Mouse (Mus musculus) neural tube, embryonic 14.5 days (tissue): ENCODE measurements around the gene Olfr191. TPM values are rescaled to one million over a fixed set of nuclear protein-coding genes. Genes with fewer than 3 reads are reported as not detected.
"Not testable (repeated sequence)": the region's sequence is repeated elsewhere in the genome, so short reads cannot be mapped to it uniquely, and the experiment has no call there.

ENCODE experiments used
- ATAC-seq: fragments of 200-750 bp; cut with Nextera tagmentation; 2 replicates; pipeline ENCODE4 v1.8.0; 2017; ENCODE audit warnings: low read depth, mild to moderate bottlenecking, moderate TSS enrichment, moderate library complexity
- H3K27ac ChIP-seq: fragments of 300-500 bp; sonication (generic); 2 replicates; pipeline ENCODE4 v1.5.1; 2014; ENCODE audit warnings: low read depth, mild to moderate bottlenecking, control low read depth, low read length, moderate library complexity, mixed read lengths
- H3K27me3 ChIP-seq: fragments of 300-500 bp; sonication (generic); 2 replicates; pipeline ENCODE4 v1.6.1; 2014; ENCODE audit warnings: low read length; ENCODE audit not compliant: control insufficient read depth, insufficient read depth
- H3K36me3 ChIP-seq: fragments of 300-500 bp; sonication (generic); 2 replicates; pipeline ENCODE4 v1.6.1; 2014; ENCODE audit warnings: low read length, mixed read lengths; ENCODE audit not compliant: control insufficient read depth, insufficient read depth
- H3K4me1 ChIP-seq: fragments of 300-500 bp; sonication (generic); 2 replicates; pipeline ENCODE4 v1.6.1; 2014; ENCODE audit warnings: low read length; ENCODE audit not compliant: control insufficient read depth, insufficient read depth
- H3K4me2 ChIP-seq: fragments of 300-500 bp; sonication (generic); 2 replicates; pipeline ENCODE4 v1.6.1; 2014; ENCODE audit warnings: mild to moderate bottlenecking, low read depth, low read length, control low read depth
- H3K4me3 ChIP-seq: fragments of 300-500 bp; sonication (generic); 2 replicates; pipeline ENCODE4 v1.5.1; 2014; ENCODE audit warnings: low read depth, low read length, control low read depth, mixed read lengths
- H3K9ac ChIP-seq: fragments of 300-500 bp; sonication (generic); replicated peaks from 2 replicates; pipeline ENCODE4 v1.6.1; 2014; ENCODE audit warnings: low read depth, mild to moderate bottlenecking, control low read depth, low read length, mixed read lengths
- H3K9me3 ChIP-seq: fragments of 300-500 bp; sonication (generic); 2 replicates; pipeline ENCODE4 v1.6.1; 2016; ENCODE audit warnings: low read length; ENCODE audit not compliant: control insufficient read depth
- WGBS: fragments of 180-500 bp; shearing (Covaris S2); extraction: QIAGEN DNeasy Blood & Tissue Kit; methylation state at CpG from one replicate; pipeline ENCODE4 v1.1.7; 2014; 5-methylcytosine and 5-hydroxymethylcytosine counted together
- polyA plus RNA-seq: library from polyadenylated mRNA; unstranded; fragments of >200 nt; fragmentation: Nextera tagmentation; extraction: Ambion mirVana; gene quantifications from 2 replicates; pipeline ENCODE4 v1.2.1, GENCODE M21; 2014

Gene Olfr191
- not detected in 2 replicates for polyA plus RNA-seq

DNA sequence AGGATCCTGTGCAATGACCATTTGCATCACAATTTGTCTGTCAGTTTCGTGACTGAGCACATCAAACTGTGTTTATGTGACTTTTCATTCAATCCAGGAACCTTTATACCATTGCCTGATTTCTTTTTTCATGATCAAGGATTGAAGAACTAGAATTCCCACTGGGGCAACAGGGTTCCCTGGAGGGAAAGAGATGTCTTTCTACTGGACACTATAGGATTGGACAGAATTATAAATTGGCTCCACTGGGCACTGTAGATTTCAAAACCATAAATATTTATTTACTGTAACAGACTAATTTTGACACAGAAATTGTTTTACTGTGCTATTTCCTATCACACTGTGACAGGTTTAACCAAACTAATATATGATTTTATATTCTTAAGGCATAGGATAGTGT, at the start of gene Olfr191:
Gene Olfr191 (minus strand): TSS at position 101 of the 400 bp plus-strand sequence.
- not testable (repeated sequence) for H3K4me2 ChIP-seq, H3K9me3 ChIP-seq, H3K27me3 ChIP-seq, H3K4me3 ChIP-seq, H3K36me3 ChIP-seq, ATAC-seq, H3K27ac ChIP-seq, H3K4me1 ChIP-seq, H3K9ac ChIP-seq
- WGBS = 47% methylated on average over 1 of the region's 1 CpGs

DNA sequence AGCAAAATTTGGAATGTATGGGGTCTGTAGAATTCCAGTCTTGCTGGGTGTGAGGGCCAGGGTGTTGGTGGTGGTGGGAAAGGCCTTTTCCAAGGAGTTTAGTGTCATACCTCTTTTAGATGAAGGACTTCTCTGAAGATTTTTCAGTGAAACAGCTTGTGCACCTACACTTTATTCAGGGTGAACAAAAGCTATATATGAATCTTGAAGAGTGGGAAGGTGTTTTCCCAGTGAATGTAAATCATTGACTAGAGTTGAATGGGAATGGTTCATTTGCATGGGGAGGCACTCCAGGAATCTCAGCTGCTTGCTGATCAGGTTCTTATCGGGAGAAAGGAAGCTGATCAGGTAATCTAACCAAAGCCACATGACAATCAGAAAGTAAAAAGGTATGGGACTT, 41.1 kb upstream of the Olfr191 start:
- H3K9ac ChIP-seq = no peak overlapping the region
- 89% methylated on average over 1 of the region's 1 CpGs for WGBS

DNA sequence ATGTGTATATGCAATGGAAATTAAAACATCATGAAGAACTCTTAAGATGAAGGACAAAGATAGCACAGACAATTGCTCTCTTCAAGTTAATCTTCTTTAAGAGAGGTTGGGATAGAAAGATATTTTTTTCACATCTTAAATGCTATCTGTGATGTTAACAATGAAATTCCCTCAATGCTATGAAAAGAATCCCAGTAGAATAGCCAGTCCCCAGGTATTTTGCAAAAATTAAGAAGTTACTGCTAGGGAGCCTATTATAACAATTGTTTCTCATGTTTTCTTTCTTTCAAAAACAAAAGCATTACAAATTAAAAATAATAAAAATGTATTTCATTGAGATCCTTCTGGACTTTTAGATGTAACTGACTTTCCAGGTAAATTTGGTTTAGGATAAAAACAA, 31.3 kb upstream of the Olfr191 start, which contains the start of gene Olfr194:
Gene Olfr194 (minus strand): TSS at position 101 of the 400 bp plus-strand sequence.
- H3K9ac ChIP-seq = no peak within 1 kb of the TSS
- H3K9me3 ChIP-seq = no peaks in the 10 kb centered on the region
- no peaks in the 10 kb centered on the region for H3K27me3 ChIP-seq
- H3K36me3 ChIP-seq = no peaks in the 10 kb centered on the region
- no peak within 1 kb of the TSS for H3K4me2 ChIP-seq
- no peaks in the 10 kb centered on the region for H3K4me1 ChIP-seq
- no peak within 1 kb of the TSS for H3K27ac ChIP-seq
- no peak for ATAC-seq
- H3K4me3 ChIP-seq = no peak within 1 kb of the TSS

More for the DNA sequence above, 41.1 kb upstream of the Olfr191 start:
- H3K4me3 ChIP-seq = no peak overlapping the region
- ATAC-seq = no peak
- no peak overlapping the region for H3K4me2 ChIP-seq
- no peak overlapping the region for H3K27ac ChIP-seq
- no peaks in the 10 kb centered on the region for H3K4me1 ChIP-seq
- no peaks in the 10 kb centered on the region for H3K9me3 ChIP-seq
- H3K27me3 ChIP-seq = no peaks in the 10 kb centered on the region
- no peaks in the 10 kb centered on the region for H3K36me3 ChIP-seq

DNA sequence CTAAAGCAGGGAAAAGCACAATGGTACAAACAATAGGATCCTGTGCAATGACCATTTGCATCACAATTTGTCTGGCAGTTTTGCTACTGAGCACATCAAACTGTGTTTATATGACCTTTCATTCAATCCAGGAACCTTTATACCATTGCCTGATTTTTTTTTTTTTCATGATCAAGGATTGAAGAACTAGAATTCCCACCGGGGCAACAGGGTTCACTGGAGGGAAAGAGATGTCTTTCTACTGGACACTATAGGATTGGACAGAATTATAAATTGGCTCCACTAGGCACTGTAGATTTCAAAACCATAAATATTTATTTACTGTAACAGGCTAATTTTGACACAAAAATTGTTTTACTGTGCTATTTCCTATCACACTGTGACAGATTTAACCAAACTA, 22.2 kb upstream of the Olfr191 start, which contains the start of gene Olfr193:
Gene Olfr193 (minus strand): TSS at position 101 of the 400 bp plus-strand sequence.
- H3K9ac ChIP-seq = no peak within 1 kb of the TSS
- no peaks in the 10 kb centered on the region for H3K36me3 ChIP-seq
- H3K4me2 ChIP-seq = no peak within 1 kb of the TSS
- no peak for ATAC-seq
- no peaks in the 10 kb centered on the region for H3K4me1 ChIP-seq
- WGBS = 79% methylated on average over 1 of the region's 1 CpGs
- no peaks in the 10 kb centered on the region for H3K9me3 ChIP-seq
- no peaks in the 10 kb centered on the region for H3K27me3 ChIP-seq
- H3K27ac ChIP-seq = no peak within 1 kb of the TSS
- H3K4me3 ChIP-seq = no peak within 1 kb of the TSS

- WGBS = 72% methylated on average over 5 of the region's 5 CpGs
- H3K4me1 ChIP-seq, H3K27ac ChIP-seq, H3K9ac ChIP-seq, H3K9me3 ChIP-seq, ATAC-seq, H3K4me3 ChIP-seq, H3K36me3 ChIP-seq, H3K27me3 ChIP-seq, H3K4me2 ChIP-seq: not testable (repeated sequence)
Observed at GRCm38 (mm10) chr16:59108522-59108921, 18.9 kb upstream of the Olfr191 start.

DNA sequence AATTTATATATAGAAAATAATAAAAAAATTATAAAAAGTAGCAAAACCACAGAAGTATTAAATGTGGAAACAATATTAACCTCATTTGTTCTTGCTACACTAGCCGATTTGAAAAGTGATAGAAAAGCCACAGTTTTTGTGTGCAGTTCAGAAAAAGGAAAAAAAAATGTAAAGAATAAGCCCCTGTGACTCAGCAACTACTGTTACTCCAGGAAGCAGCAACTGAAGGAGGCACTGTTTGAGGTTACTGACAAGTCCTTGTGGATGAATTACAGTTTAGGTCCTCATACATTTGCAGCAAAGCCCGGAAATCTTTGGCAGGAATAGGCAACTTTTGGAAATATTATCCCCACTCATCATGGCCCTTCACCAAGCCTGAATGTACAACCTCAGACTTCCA, 15.7 kb upstream of the Olfr191 start:
- WGBS = 93% methylated on average over 2 of the region's 2 CpGs

GRCm38 (mm10) chr16:59081113-59081512, 8.5 kb downstream of the Olfr191 start:
- not testable (repeated sequence) for H3K36me3 ChIP-seq, H3K4me2 ChIP-seq, H3K9me3 ChIP-seq, H3K27ac ChIP-seq, ATAC-seq, H3K9ac ChIP-seq, H3K4me1 ChIP-seq, H3K4me3 ChIP-seq, H3K27me3 ChIP-seq
- WGBS = 89% methylated on average over 2 of the region's 2 CpGs

More for the DNA sequence above, 15.7 kb upstream of the Olfr191 start:
- H3K27me3 ChIP-seq = no peaks in the 10 kb centered on the region
- no peak overlapping the region for H3K4me3 ChIP-seq
- H3K36me3 ChIP-seq = no peaks in the 10 kb centered on the region
- no peak overlapping the region for H3K9ac ChIP-seq
- no peaks in the 10 kb centered on the region for H3K4me1 ChIP-seq
- ATAC-seq = no peak
- no peaks in the 10 kb centered on the region for H3K9me3 ChIP-seq
- no peak overlapping the region for H3K27ac ChIP-seq
- H3K4me2 ChIP-seq = no peak overlapping the region

- 92% methylated on average over 5 of the region's 5 CpGs for WGBS
- H3K4me1 ChIP-seq = no peaks in the 10 kb centered on the region
Observed at GRCm38 (mm10) chr16:59077905-59078304, 11.7 kb downstream of the Olfr191 start, which contains the start of gene Olfr190. TSS of gene Olfr190 (minus strand) at chr16:59078005.

DNA sequence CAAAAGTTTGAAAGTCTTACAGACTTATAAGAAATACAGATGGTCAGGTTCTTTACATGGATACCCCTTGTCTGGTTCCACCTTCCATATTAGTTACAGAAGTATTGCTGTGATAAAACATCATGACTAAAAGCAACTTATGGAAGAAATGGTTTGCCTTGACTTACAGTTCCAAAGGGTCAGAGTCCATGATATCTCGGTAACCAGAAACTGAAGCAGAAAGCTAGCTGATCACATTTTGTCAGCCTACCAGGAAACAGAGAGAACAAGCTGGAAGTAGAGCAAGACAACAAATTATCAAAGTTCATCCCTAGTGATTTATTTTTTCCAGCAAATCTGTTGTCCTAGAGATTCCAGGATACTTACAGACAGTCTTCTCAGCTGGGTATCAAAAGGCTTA, 16.1 kb downstream of the Olfr191 start:
- Histone ChIP-seq H3K27me3 (no peaks in the 10 kb centered on the region), H3K9ac (no peak overlapping the region), H3K36me3 (no peaks in the 10 kb centered on the region), H3K4me1 (no peaks in the 10 kb centered on the region), H3K9me3 (no peaks in the 10 kb centered on the region), H3K4me3 (no peak overlapping the region), H3K4me2 (no peak overlapping the region), H3K27ac (no peak overlapping the region)
- ATAC-seq = no peak
- 87% methylated on average over 1 of the region's 1 CpGs for WGBS

More at GRCm38 (mm10) chr16:59077905-59078304, 11.7 kb downstream of the Olfr191 start, which contains the start of gene Olfr190:
- no peak within 1 kb of the TSS for H3K4me3 ChIP-seq
- ATAC-seq = no peak
- no peak within 1 kb of the TSS for H3K4me2 ChIP-seq
- H3K36me3 ChIP-seq = no peaks in the 10 kb centered on the region
- H3K9ac ChIP-seq = no peak within 1 kb of the TSS
- H3K27me3 ChIP-seq = no peaks in the 10 kb centered on the region
- no peaks in the 10 kb centered on the region for H3K9me3 ChIP-seq
- no peak within 1 kb of the TSS for H3K27ac ChIP-seq
